Mouse (Mus musculus) hindbrain, embryonic 11.5 days (tissue): ENCODE measurements at regions not wholly inside any gene's neighbourhood (a gene's known extent, or its start where the extent isn't known, plus 50 kb on each side); places are given as distances from the start of the nearest gene placed in this dataset.

Experiments
- ATAC-seq: fragments of 200-750 bp; cut with Nextera tagmentation; 2 replicates; pipeline ENCODE4 v1.8.0; 2017; ENCODE audit warnings: mild to moderate bottlenecking, moderate TSS enrichment, moderate library complexity; ENCODE audit not compliant: low FRiP score
- DNase-seq: peaks from one replicate; pipeline ENCODE4 v3.0.0-alpha.2; 2015; ENCODE audit warnings: low spot score
- H3K27ac ChIP-seq: fragments of 300-500 bp; sonication (generic); 2 replicates; pipeline ENCODE4 v1.5.1; 2014; ENCODE audit warnings: mild to moderate bottlenecking, low read depth, low read length
- H3K27me3 ChIP-seq: fragments of 300-500 bp; sonication (generic); 2 replicates; pipeline ENCODE4 v1.6.1; 2014; ENCODE audit warnings: mild to moderate bottlenecking, low read length, moderate library complexity, mixed read lengths; ENCODE audit not compliant: control insufficient read depth, insufficient read depth
- H3K36me3 ChIP-seq: fragments of 300-500 bp; sonication (generic); 2 replicates; pipeline ENCODE4 v1.6.1; 2014; ENCODE audit warnings: mild to moderate bottlenecking, low read length, moderate library complexity, mixed read lengths; ENCODE audit not compliant: control insufficient read depth, insufficient read depth
- H3K4me1 ChIP-seq: fragments of 300-500 bp; sonication (generic); replicated peaks from 2 replicates; pipeline ENCODE4 v1.6.1; 2014; ENCODE audit warnings: low read length, mixed read lengths; ENCODE audit not compliant: control insufficient read depth, insufficient read depth
- H3K4me2 ChIP-seq: fragments of 300-500 bp; sonication (generic); replicated peaks from 2 replicates; pipeline ENCODE4 v1.6.1; 2014; ENCODE audit warnings: mild to moderate bottlenecking, low read depth, low read length
- H3K4me3 ChIP-seq: fragments of 300-500 bp; sonication (generic); 2 replicates; pipeline ENCODE4 v1.5.1; 2014; ENCODE audit warnings: low read depth, low read length
- H3K9ac ChIP-seq: fragments of 300-500 bp; sonication (generic); 2 replicates; pipeline ENCODE4 v1.6.1; 2014; ENCODE audit warnings: low read depth, low read length
- H3K9me3 ChIP-seq: fragments of 300-500 bp; sonication (generic); 2 replicates; pipeline ENCODE4 v1.6.1; 2016; ENCODE audit warnings: low read length; ENCODE audit not compliant: control insufficient read depth
- WGBS: fragments of 180-500 bp; shearing (Covaris S2); extraction: QIAGEN DNeasy Blood & Tissue Kit; methylation state at CpG from one replicate; pipeline ENCODE4 v1.1.7; 2014; 5-methylcytosine and 5-hydroxymethylcytosine counted together

DNA sequence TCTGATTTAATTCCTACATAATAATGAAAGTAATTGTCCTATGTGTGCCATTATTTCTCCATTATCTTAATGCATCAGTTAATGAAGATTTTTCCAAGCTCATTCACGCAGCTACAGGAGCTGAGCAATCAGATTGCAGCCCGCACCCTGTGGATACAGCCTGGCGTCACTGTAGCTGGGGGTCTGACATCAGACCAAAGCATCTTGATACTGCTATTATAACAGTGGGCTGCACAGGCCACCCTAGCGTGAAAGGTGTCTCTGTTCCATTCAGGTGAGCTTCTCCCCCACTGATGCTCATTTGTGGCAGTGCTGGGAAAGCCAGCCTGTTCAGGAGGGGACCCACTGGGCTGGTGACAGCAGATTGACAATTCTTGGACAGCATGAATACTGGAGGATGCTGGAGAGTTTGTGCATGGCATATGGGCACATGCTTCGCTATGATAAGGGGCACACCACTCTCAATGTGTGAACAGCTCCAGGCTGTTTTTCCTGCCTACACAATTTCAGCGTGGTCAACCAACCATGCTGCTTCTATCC is 58.2 kb upstream of the Wdr11 start:
- WGBS, result 88% methylated on average over 6 of the region's 6 CpGs
- H3K9ac ChIP-seq, result no peak overlapping the region
- no peaks in the 10 kb centered on the region for H3K9me3 ChIP-seq
- H3K4me1 ChIP-seq, result no peaks in the 10 kb centered on the region
- no peak overlapping the region for H3K27ac ChIP-seq
- DNase-seq, result no peak
- no peak for ATAC-seq
- no peak overlapping the region for H3K4me2 ChIP-seq
- H3K36me3 ChIP-seq, result no peaks in the 10 kb centered on the region
- H3K4me3 ChIP-seq, result no peak overlapping the region
- no peaks in the 10 kb centered on the region for H3K27me3 ChIP-seq
